8 mouse cellular contexts compared by ENCODE assay signal in genomic region chr5:64883906-64884591, GRCm38 (mm10). TPM values are rescaled to one million over a fixed set of nuclear protein-coding genes. Genes with fewer than 3 reads are reported as not detected.
DNase-seq lines count a peak whose midpoint lies in the region; ATAC-seq lines count a peak whose summit lies in the region.
"Had no signal": no experiment of that assay in that cellular context is flagged by ENCODE, and none has a peak within 500 bp of the region (broad histone marks: within the 10 kb centered on the region; RNA-seq: fewer than 3 reads in every experiment).

No protein-coding gene starts in this region.

- peak; percentile 54 for DNase-seq in B cell, adult 2 months
- peak; percentile 48 for DNase-seq in MN1 (ENCODE audit: low spot score)
- DNase-seq in heart, adult 11 months, result peak; percentile 98
- DNase-seq in cerebellum, adult 11 months, result no peak

- H3K27ac ChIP-seq in intestine, embryonic 16.5 days (ENCODE audit: low read length), result 0 out of 2 replicates have a peak overlapping the region, but pooled peaks have one; percentile 40
- peak overlapping the region; percentile 99 for H3K27ac ChIP-seq in macrophage
- H3K27ac ChIP-seq: embryonic facial prominence, embryonic 12.5 days had no signal

- H3K9me3 ChIP-seq in intestine, embryonic 16.5 days (ENCODE audit: control insufficient read depth, low read length), result peaks cover 1% of the 10 kb centered on the region; the same call in 1 of the 2 replicates

- no peak overlapping the region for H3K9ac ChIP-seq in intestine, embryonic 16.5 days (ENCODE audit: low read depth, low read length)
- H3K9ac ChIP-seq: embryonic facial prominence, embryonic 12.5 days had no signal

- no peaks in the 10 kb centered on the region for H3K27me3 ChIP-seq in intestine, embryonic 16.5 days (replicated peaks; ENCODE audit: control insufficient read depth, insufficient read depth, low read length)
- H3K27me3 ChIP-seq: embryonic facial prominence, embryonic 12.5 days had no signal

- H3K36me3 ChIP-seq in intestine, embryonic 16.5 days (ENCODE audit: control insufficient read depth, insufficient read depth, low read length), result no peaks in the 10 kb centered on the region
- H3K36me3 ChIP-seq in macrophage (ENCODE audit: inconsistent target), result no peaks in the 10 kb centered on the region
- H3K36me3 ChIP-seq: embryonic facial prominence, embryonic 12.5 days had no signal

- H3K4me2 ChIP-seq in intestine, embryonic 16.5 days (ENCODE audit: low read depth, low read length), result no peak overlapping the region
- H3K4me2 ChIP-seq: embryonic facial prominence, embryonic 12.5 days had no signal

- 0 out of 2 replicates have a peak, but pooled peaks cover 3% of the 10 kb centered on the region for H3K4me1 ChIP-seq in intestine, embryonic 16.5 days (ENCODE audit: control insufficient read depth, insufficient read depth, low read length)

- WGBS in intestine, embryonic 16.5 days, result 55% methylated on average over 8 of the region's 8 CpGs
- WGBS in macrophage (ENCODE audit: missing documents), result 4% methylated on average over 8 of the region's 8 CpGs

- ATAC-seq in intestine, embryonic 16.5 days, result peak; percentile 68
- ATAC-seq in erythroid progenitor cell, adult 5-6 weeks (replicated peaks; ENCODE audit: low FRiP score, poor library complexity, severe bottlenecking), result no peak

- no peak overlapping the region for H3K4me3 ChIP-seq in intestine, embryonic 16.5 days (ENCODE audit: low read length)
- H3K4me3 ChIP-seq in macrophage (ENCODE audit: inconsistent target), result no peak overlapping the region
- H3K4me3 ChIP-seq: embryonic facial prominence, embryonic 12.5 days had no signal

- H3K79me2 ChIP-seq in macrophage (ENCODE audit: inconsistent target), result no peaks in the 10 kb centered on the region

RNA-seq across cellular contexts. Expression of gene Tlr1, which starts 49.3 kb away (rescaled TPM):
- 1.3 TPM in 2 replicates for polyA plus RNA-seq in intestine, embryonic 16.5 days (2015; fragmentation: Nextera tagmentation; extraction: Ambion mirVana)
- 100 to 1,000 TPM in 23 of 26 experiments, 10 to 100 TPM in 3; 58.6 to 892 (median 270) TPM for total RNA-seq in macrophage (2018; cell fraction: chromatin; rRNA removed)
- total RNA-seq in macrophage (2018; cell fraction: cytosol; rRNA removed), result 100 to 1,000 TPM in 13 of 26 experiments, 10 to 100 TPM in 13; 50.0 to 258 (median 139) TPM
- 1,000 to 10,000 TPM in 1 of 26 experiments, 100 to 1,000 TPM in 25; 183 to 1,172 (median 450) TPM for total RNA-seq in macrophage (2018; cell fraction: nucleus; rRNA removed)
- polyA plus RNA-seq in macrophage (2018), result 71.6 to 79.1 TPM (median 72.3 TPM) in 3 replicates
- total RNA-seq in erythroid progenitor cell, adult 5-6 weeks (2015; ENCODE audit: low replicate concordance), result 2.9 and 6.5 TPM in 2 replicates
- 0.64 and 2.4 TPM in 2 replicates for total RNA-seq in erythroid progenitor cell, adult 5-6 weeks (2017; ENCODE audit: low replicate concordance)

Comparison
In these comparisons a context has a peak if more than half of its experiments do, and no peak if none do; other contexts are left out.
1. RNA of gene Tlr1, which starts 49.3 kb away (polyA plus RNA-seq): 71.6 to 79.1 TPM in macrophage; 1.3 TPM in intestine, embryonic 16.5 days; every median in the first group is over 10 times any median in the second.